Mouse (Mus musculus): ENCODE results near the gene Chia1. TPM values are rescaled to one million over a fixed set of nuclear protein-coding genes. Genes with fewer than 3 reads are reported as not detected.
A peak's percentile ranks its signal among the peaks of the same experiment; 100 is the strongest.
"Not testable (repeated sequence)": the region's sequence is repeated elsewhere in the genome, so short reads cannot be mapped to it uniquely, and the experiment has no call there.

The Chia1 gene
- not detected in 2 replicates for polyA plus RNA-seq (2016; fragmentation: Nextera tagmentation; extraction: Ambion mirVana)

DNA sequence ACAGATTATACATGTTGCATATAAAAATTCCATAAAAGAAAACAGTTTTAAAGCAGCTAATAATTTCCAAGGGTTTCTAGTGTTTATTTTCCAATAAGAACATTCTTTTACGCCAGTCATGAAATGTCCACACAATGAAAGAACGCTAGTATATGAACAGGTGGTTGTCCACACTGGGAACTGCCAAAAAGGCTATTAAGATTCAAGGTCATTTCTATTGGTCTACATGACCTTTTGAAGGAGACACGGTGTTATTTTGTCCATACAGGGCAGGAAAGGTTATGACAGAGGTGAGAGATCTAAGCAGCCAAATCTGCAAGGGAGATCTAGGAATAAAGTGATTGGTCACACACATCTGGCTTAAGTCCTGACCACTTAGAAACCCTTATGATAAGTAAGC is at the start of gene Chia1:
Gene Chia1 (plus strand): TSS at position 301 of the 400 bp plus-strand sequence.
- ATAC-seq, result no peak
- Histone ChIP-seq H3K27me3 (replicated peaks) (no peaks in the 10 kb centered on the region), H3K27ac (no peak within 1 kb of the TSS), H3K4me2 (no peak within 1 kb of the TSS), H3K9me3 (replicated peaks) (peaks cover 7% of the 10 kb centered on the region; the same call in 1 of the 2 replicates), H3K9ac (no peak within 1 kb of the TSS), H3K4me1 (no peaks in the 10 kb centered on the region), H3K36me3 (no peaks in the 10 kb centered on the region), H3K4me3 (no peak within 1 kb of the TSS)
- WGBS (ENCODE audit: insufficient replicate concordance), result 67% methylated on average over 3 of the region's 3 CpGs

DNA sequence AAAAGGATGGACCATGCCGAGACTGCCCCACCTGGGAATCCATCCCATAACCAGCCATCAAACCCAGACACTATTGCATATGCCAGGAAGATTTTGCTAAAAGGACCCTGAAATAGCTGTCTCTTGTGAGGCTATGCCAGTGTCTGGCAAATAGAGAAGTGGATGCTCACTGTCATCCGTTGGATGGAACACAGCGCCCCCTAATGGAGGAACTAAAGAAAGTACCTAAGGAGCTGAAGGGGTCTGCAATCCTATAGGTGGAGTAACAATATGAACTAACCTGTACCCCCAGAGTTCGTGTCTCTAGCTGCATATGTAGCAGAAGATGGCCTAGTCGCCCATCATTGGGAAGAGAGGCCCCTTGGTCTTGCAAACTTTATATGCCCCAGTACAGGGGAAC is 45.3 kb upstream of the Chia1 start:
- 16% methylated on average over 5 of the region's 5 CpGs for WGBS (ENCODE audit: insufficient replicate concordance)
- not testable (repeated sequence) for H3K27me3 ChIP-seq (replicated peaks); H3K9me3 ChIP-seq (replicated peaks); H3K4me2 ChIP-seq; H3K27ac ChIP-seq; H3K4me3 ChIP-seq; H3K36me3 ChIP-seq; ATAC-seq; H3K9ac ChIP-seq; H3K4me1 ChIP-seq

DNA sequence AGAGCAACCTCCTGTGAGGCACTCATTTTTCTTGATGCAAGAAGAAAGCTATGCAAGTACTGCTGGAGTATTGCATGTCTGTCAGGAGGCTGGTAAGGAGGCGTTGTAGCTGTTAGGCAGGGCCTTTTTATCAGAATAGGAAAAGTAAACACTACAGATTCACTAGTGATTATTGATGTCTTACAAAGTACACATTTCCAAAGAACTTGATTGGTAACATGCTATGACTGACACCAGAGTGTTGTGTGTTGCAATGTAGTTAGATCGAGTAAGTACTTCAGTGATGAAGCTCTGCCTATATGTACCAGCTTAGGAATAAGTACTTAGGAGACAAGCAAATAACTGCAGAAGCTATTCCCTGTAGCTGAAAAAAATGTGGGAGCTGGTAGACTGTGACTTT is 42.0 kb upstream of the Chia1 start:
- no peaks in the 10 kb centered on the region for H3K36me3 ChIP-seq
- H3K9ac ChIP-seq, result no peak overlapping the region
- no peaks in the 10 kb centered on the region for H3K27me3 ChIP-seq (replicated peaks)
- no peak for ATAC-seq
- H3K4me2 ChIP-seq, result no peak overlapping the region
- no peaks in the 10 kb centered on the region for H3K4me1 ChIP-seq
- WGBS (ENCODE audit: insufficient replicate concordance), result 67% methylated on average over 2 of the region's 2 CpGs
- no peaks in the 10 kb centered on the region for H3K9me3 ChIP-seq (replicated peaks)
- H3K27ac ChIP-seq, result no peak overlapping the region
- H3K4me3 ChIP-seq, result no peak overlapping the region

DNA sequence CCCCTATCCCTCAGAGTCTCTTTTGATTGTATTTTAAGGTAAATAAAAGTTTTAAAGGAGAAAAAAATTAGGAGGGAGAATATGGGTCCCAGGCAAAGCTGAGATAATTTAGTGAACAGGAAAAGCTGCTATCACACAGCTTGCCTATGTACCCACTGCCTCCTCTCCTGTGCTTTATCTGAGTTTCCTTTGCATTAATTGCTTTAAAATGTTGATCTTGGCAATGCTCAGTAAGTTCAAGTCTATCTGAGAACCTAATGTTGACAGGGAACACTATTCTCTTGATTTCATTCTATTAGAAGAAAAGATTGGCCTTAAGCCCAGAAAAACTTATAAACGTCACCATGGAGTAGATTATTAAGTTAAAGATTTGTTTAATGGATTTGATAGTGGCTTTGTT is 38.2 kb upstream of the Chia1 start:
- 43% methylated on average over 1 of the region's 1 CpGs for WGBS (ENCODE audit: insufficient replicate concordance)
- no peak for ATAC-seq

DNA sequence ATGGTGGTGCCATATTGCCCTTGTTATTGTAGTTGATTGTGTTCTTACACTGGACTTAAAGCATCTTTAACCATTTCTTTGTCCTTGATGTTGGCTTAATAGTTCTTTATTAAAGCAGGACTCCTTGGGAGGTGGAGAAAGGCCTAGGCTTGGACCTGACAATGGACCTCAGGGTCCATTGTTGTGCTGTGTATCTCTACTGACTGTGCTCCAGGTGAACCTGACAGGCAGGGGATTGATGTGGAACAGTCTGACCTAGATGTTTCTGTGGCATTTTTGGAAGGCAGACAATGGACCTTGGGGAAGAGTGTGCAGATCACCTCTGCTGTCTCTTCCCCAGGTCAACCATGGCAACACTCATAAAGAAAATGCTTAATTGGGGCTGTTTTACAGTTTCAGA is 14.0 kb downstream of the Chia1 start:
- no peak overlapping the region for H3K4me3 ChIP-seq
- no peaks in the 10 kb centered on the region for H3K4me1 ChIP-seq
- peaks cover 39% of the 10 kb centered on the region for H3K9me3 ChIP-seq (replicated peaks)
- ATAC-seq, result no peak
- no peak overlapping the region for H3K27ac ChIP-seq
- no peaks in the 10 kb centered on the region for H3K27me3 ChIP-seq (replicated peaks)
- no peaks in the 10 kb centered on the region for H3K36me3 ChIP-seq
- H3K9ac ChIP-seq, result no peak overlapping the region
- no peak overlapping the region for H3K4me2 ChIP-seq

More for the DNA sequence above, 38.2 kb upstream of the Chia1 start:
- Histone ChIP-seq H3K9ac (no peak overlapping the region), H3K27ac (no peak overlapping the region), H3K9me3 (replicated peaks) (no peaks in the 10 kb centered on the region), H3K4me3 (no peak overlapping the region), H3K27me3 (replicated peaks) (no peaks in the 10 kb centered on the region), H3K4me1 (no peaks in the 10 kb centered on the region), H3K36me3 (no peaks in the 10 kb centered on the region), H3K4me2 (no peak overlapping the region)

DNA sequence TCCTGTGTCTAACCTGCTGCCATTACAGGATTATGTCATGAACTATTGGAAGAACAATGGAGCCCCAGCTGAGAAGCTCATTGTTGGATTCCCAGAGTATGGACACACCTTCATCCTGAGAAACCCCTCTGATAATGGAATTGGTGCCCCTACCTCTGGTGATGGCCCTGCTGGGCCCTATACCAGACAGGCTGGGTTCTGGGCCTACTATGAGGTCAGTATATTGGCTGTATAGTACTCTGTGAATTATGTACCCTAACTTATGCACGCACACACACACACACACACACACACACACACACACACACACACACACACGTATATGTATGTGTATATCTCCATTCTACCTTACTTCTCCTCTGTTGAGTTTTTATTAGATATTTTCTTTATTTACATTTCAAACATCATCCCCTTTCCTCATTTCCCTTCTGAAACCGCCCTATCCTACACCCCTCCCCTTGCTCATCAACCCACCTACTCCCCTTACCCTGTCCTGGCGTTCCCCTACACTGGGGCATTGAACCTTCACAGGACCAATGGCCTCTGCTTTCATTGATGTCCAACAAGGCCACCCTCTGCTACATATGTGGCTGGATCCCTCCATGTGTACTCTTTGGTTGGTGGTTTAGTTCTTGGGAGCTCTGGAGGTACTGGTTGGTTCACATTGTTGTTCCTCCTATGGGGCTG is 15.9 kb downstream of the Chia1 start:
- no peaks in the 10 kb centered on the region for H3K4me1 ChIP-seq
- no peak overlapping the region for H3K9ac ChIP-seq
- peak; percentile 43; the same call in 1 of the 2 replicates for ATAC-seq
- H3K9me3 ChIP-seq (replicated peaks), result peaks cover 31% of the 10 kb centered on the region
- H3K27me3 ChIP-seq (replicated peaks), result no peaks in the 10 kb centered on the region
- no peak overlapping the region for H3K4me3 ChIP-seq
- H3K27ac ChIP-seq, result no peak overlapping the region
- WGBS (ENCODE audit: insufficient replicate concordance), result 51% methylated on average over 4 of the region's 4 CpGs
- H3K36me3 ChIP-seq, result no peaks in the 10 kb centered on the region
- H3K4me2 ChIP-seq, result no peak overlapping the region

DNA sequence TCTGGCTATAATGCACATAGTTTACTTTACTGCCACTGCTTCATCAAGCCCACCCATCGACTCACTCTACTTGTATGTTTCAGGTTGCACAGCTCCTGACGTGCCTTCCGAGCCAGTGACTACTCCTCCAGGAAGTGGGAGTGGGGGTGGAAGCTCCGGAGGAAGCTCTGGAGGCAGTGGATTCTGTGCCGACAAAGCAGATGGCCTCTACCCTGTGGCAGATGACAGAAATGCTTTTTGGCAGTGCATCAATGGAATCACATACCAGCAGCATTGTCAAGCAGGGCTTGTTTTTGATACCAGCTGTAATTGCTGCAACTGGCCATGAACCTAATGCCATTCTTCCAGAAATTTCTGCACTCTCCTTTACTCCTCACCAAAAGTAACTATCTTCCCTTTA is 18.7 kb downstream of the Chia1 start:
- 50% methylated on average over 5 of the region's 5 CpGs for WGBS (ENCODE audit: insufficient replicate concordance)
- Histone ChIP-seq H3K9me3 (replicated peaks) (peaks cover 21% of the 10 kb centered on the region), H3K27ac (no peak overlapping the region), H3K27me3 (replicated peaks) (no peaks in the 10 kb centered on the region), H3K9ac (no peak overlapping the region), H3K4me1 (no peaks in the 10 kb centered on the region), H3K36me3 (no peaks in the 10 kb centered on the region), H3K4me3 (no peak overlapping the region), H3K4me2 (no peak overlapping the region)
- ATAC-seq, result no peak

DNA sequence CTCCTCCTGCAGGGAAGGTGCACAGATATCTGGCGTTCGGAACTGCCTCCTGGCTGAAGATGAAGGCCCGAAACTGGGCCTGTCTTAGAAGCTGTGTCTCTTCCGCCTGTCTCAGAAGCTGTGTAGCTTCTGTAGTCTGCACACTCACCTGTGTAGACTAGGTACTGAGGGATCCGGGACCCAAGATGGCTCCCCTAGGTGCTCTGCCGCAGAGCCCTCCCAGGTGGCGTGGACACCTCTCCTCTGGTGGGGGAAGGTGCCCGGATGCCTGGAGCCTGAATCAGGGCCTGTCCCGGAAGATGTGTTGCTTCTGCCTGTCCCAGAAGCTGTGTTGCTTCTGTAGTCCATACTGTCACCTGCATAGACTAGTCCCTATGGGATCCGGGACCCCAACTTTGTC is 31.1 kb downstream of the Chia1 start:
- no peaks in the 10 kb centered on the region for H3K36me3 ChIP-seq

DNA sequence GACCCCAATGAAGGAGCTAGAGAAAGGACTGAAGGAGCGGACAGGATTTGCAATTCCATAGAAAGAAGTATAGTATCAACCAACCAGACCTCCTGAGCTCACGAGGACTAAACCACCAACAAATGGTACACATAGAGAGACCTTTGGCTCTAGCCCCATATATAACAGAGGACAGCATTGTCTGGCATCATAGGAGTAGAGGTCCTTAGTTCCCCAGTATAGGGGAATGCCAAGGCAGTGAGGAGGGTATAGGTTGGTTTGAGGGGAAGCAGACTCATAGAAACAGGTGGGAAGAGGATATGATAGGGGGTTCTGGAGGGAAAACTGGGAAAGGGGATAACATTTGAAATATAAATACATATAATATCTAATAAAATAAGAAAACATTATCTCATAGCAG is 41.4 kb downstream of the Chia1 start:
- WGBS (ENCODE audit: insufficient replicate concordance), result 60% methylated on average over 2 of the region's 2 CpGs
- H3K27ac ChIP-seq, result no peak overlapping the region
- no peak overlapping the region for H3K9ac ChIP-seq
- H3K4me3 ChIP-seq, result no peak overlapping the region
- ATAC-seq, result peak; percentile 27; the same call in 1 of the 2 replicates
- H3K27me3 ChIP-seq (replicated peaks), result no peaks in the 10 kb centered on the region
- peaks cover 9% of the 10 kb centered on the region; the same call in 1 of the 2 replicates for H3K9me3 ChIP-seq (replicated peaks)
- H3K4me2 ChIP-seq, result no peak overlapping the region
- H3K36me3 ChIP-seq, result no peaks in the 10 kb centered on the region
- H3K4me1 ChIP-seq, result no peaks in the 10 kb centered on the region

More for the DNA sequence above, 31.1 kb downstream of the Chia1 start:
- H3K27me3 ChIP-seq (replicated peaks), result no peaks in the 10 kb centered on the region
- H3K4me2 ChIP-seq, result no peak overlapping the region
- H3K9me3 ChIP-seq (replicated peaks), result peaks cover 28% of the 10 kb centered on the region
- 81% methylated on average over 10 of the region's 10 CpGs for WGBS (ENCODE audit: insufficient replicate concordance)
- ATAC-seq, result peak; percentile 42; the same call in 1 of the 2 replicates
- no peak overlapping the region for H3K27ac ChIP-seq
- H3K9ac ChIP-seq, result no peak overlapping the region
- H3K4me1 ChIP-seq, result no peaks in the 10 kb centered on the region
- H3K4me3 ChIP-seq, result no peak overlapping the region

DNA sequence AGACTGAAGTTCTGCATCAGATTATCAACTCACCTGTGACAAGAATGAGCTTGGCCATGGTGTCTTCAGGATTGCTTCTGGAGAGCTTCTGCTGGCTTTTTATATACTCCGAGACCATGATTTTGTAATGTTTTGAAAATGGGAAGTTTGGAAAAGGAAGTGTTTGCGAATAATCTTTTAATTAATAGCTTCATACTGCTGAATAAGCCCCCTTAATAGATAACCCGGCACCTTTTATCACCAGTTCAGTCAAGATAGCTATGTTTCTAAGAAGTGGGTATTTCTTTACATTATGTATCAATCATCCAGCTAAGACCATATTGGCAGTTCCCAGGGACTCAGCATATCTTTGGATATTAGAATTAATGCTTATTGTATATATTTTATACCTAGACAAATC is 54.4 kb downstream of the Chia1 start, which contains the start of gene Chil3:
Gene Chil3 (minus strand): TSS at position 101 of the 400 bp plus-strand sequence.
- ATAC-seq, result no peak
- H3K9ac ChIP-seq, result no peak within 1 kb of the TSS
- WGBS (ENCODE audit: insufficient replicate concordance), result 66% methylated on average over 3 of the region's 3 CpGs
- no peak within 1 kb of the TSS for H3K4me3 ChIP-seq
- no peak within 1 kb of the TSS for H3K27ac ChIP-seq
- no peak within 1 kb of the TSS for H3K4me2 ChIP-seq
- peaks cover 6% of the 10 kb centered on the region; the same call in 1 of the 2 replicates for H3K9me3 ChIP-seq (replicated peaks)
- H3K4me1 ChIP-seq, result no peaks in the 10 kb centered on the region
- H3K36me3 ChIP-seq, result no peaks in the 10 kb centered on the region
- H3K27me3 ChIP-seq (replicated peaks), result no peaks in the 10 kb centered on the region

DNA sequence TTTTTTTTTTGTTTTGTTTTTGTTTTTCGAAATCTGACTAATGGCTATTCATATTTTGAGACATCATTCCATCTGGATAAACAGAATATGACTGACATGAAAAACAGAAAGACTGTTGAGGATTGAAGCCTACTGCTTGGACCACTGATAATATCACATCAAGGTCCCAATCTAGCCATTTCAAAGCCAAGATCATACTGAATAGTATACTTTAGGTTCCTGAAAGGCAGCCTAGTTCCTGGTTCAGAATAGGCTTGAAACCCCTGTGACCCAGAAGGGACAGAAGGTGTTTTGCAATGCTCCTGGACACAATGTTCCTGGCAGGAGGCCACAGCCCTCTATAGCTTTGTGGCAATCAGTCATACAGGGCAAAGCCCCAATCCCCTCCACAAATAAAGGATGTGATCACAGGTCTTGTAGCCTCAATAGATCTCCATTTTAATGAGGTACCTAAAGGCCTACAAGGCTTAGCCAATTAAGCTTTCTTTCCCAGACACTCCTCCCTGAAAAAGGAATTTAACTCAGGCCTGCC is 57.6 kb downstream of the Chia1 start:
- WGBS (ENCODE audit: insufficient replicate concordance), result 20% methylated on average over 1 of the region's 1 CpGs
- no peak overlapping the region for H3K9ac ChIP-seq
- H3K36me3 ChIP-seq, result no peaks in the 10 kb centered on the region
- H3K27me3 ChIP-seq (replicated peaks), result no peaks in the 10 kb centered on the region
- H3K4me1 ChIP-seq, result no peaks in the 10 kb centered on the region
- H3K9me3 ChIP-seq (replicated peaks), result peaks cover 6% of the 10 kb centered on the region; the same call in 1 of the 2 replicates
- no peak overlapping the region for H3K4me2 ChIP-seq
- ATAC-seq, result no peak
- no peak overlapping the region for H3K27ac ChIP-seq
- H3K4me3 ChIP-seq, result no peak overlapping the region

DNA sequence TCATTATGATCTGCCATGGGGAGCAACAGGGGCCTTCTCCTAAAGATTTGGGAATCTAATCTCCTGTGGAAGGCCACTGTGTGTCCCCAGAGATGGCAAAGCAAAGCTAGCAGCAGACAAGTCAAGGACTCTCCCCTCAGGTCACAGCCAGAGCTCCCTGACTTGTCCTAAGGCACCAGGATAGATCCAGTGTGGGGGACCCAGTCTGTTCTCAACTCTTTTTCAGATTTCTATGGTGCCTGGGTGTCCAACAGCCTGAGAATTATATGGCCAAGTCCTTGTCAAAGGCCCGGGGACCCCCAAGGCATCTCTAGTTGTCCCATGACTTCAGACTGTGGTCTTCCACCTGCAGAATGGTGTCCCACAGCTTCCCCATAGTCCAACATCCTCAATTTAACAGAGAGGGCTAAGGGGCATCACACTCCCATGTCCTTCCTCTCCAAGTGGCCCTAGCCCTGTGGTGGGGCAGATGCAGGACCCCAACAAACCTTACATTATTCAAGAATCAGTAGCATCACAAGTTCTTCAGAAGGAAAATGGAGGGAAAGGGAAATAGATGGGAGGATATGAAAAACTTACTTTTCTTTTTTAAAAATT is 58.2 kb downstream of the Chia1 start:
- Histone ChIP-seq H3K9ac (no peak overlapping the region), H3K27me3 (replicated peaks) (no peaks in the 10 kb centered on the region), H3K36me3 (no peaks in the 10 kb centered on the region), H3K9me3 (replicated peaks) (peaks cover 6% of the 10 kb centered on the region; the same call in 1 of the 2 replicates), H3K4me3 (no peak overlapping the region), H3K4me2 (no peak overlapping the region), H3K27ac (no peak overlapping the region), H3K4me1 (no peaks in the 10 kb centered on the region)
- WGBS (ENCODE audit: insufficient replicate concordance), result 61% methylated on average over 1 of the region's 1 CpGs
- no peak for ATAC-seq

Data from liver, embryonic 12.5 days (tissue).